Mouse (Mus musculus) intestine, embryonic 16.5 days (tissue): ENCODE results near the gene Ccdc73. TPM values are rescaled to one million over a fixed set of nuclear protein-coding genes. Genes with fewer than 3 reads are reported as not detected.

Experiments
- ATAC-seq: fragments of 200-750 bp; cut with Nextera tagmentation; 2 replicates; pipeline ENCODE4 v1.8.0; 2017; ENCODE audit warnings: moderate TSS enrichment, moderate library complexity
- H3K27ac ChIP-seq: fragments of 300-500 bp; sonication (generic); 2 replicates; pipeline ENCODE4 v1.5.1; 2014; ENCODE audit warnings: mild to moderate bottlenecking, low read length
- H3K27me3 ChIP-seq: fragments of 300-500 bp; sonication (generic); replicated peaks from 2 replicates; pipeline ENCODE4 v1.6.1; 2014; ENCODE audit warnings: low read length, control low read depth, mixed read lengths; ENCODE audit not compliant: control insufficient read depth, insufficient read depth
- H3K36me3 ChIP-seq: fragments of 300-500 bp; sonication (generic); 2 replicates; pipeline ENCODE4 v1.6.1; 2014; ENCODE audit warnings: low read length, control low read depth; ENCODE audit not compliant: control insufficient read depth, insufficient read depth
- H3K4me1 ChIP-seq: fragments of 300-500 bp; sonication (generic); 2 replicates; pipeline ENCODE4 v1.6.1; 2014; ENCODE audit warnings: low read length, control low read depth, mixed read lengths; ENCODE audit not compliant: control insufficient read depth, insufficient read depth
- H3K4me2 ChIP-seq: fragments of 300-500 bp; sonication (generic); 2 replicates; pipeline ENCODE4 v1.6.1; 2014; ENCODE audit warnings: low read depth, low read length, control low read depth
- H3K4me3 ChIP-seq: fragments of 300-500 bp; sonication (generic); 2 replicates; pipeline ENCODE4 v1.5.1; 2014; ENCODE audit warnings: mild to moderate bottlenecking, low read length
- H3K9ac ChIP-seq: fragments of 300-500 bp; sonication (generic); 2 replicates; pipeline ENCODE4 v1.6.1; 2014; ENCODE audit warnings: low read depth, low read length
- H3K9me3 ChIP-seq: fragments of 300-500 bp; sonication (generic); 2 replicates; pipeline ENCODE4 v1.6.1; 2016; ENCODE audit warnings: low read length, control low read depth; ENCODE audit not compliant: control insufficient read depth
- WGBS: fragments of 180-500 bp; shearing (Covaris S2); extraction: QIAGEN DNeasy Blood & Tissue Kit; methylation state at CpG from one replicate; pipeline ENCODE4 v1.1.7; 2014; 5-methylcytosine and 5-hydroxymethylcytosine counted together
- polyA plus RNA-seq: library from polyadenylated mRNA; unstranded; fragments of >200 nt; fragmentation: Nextera tagmentation; extraction: Ambion mirVana; gene quantifications from 2 replicates; pipeline ENCODE4 v1.2.1, GENCODE M21; 2015

Gene Ccdc73
- polyA plus RNA-seq, 1 experiment from 2014 or later: 6.0 TPM

GRCm38 (mm10) chr2:105055529-105055928 lies 187.9 kb downstream of the Ccdc73 start:
- peak; percentile 91 for ATAC-seq
- 51% methylated on average over 1 of the region's 1 CpGs for WGBS
- H3K4me1 ChIP-seq: peaks cover 4% of the 10 kb centered on the region; the same call in 1 of the 2 replicates

DNA sequence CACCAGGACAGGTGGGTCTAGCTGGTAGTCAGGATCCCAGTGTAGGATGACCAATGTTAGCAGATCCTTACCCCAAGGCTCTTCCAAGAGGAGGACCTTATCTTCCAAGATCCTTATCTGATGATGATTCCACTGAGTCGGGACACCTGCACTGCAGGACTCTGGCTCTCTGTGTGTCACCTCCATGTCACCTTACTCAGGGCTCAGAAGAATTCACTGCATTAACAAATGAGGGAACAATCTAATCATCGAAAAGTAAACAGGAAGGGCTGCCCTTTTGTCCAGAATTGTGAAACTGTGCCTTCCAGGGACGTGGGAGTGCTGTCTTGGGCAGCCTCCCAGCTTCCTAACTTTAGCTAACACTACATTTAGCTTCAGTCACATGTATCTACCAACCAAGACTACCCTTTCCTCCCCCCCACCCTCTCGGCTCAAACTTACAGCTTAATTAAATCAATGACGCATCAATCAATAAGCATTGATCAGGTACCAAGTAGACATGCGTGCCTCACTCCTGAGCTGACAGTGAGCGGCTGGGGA lies 191.0 kb downstream of the Ccdc73 start:
- Histone ChIP-seq H3K9me3 (no peaks in the 10 kb centered on the region), H3K27ac (no peak overlapping the region), H3K9ac (no peak overlapping the region), H3K4me3 (no peak overlapping the region), H3K4me1 (peaks cover 4% of the 10 kb centered on the region; the same call in 1 of the 2 replicates), H3K4me2 (no peak overlapping the region), H3K36me3 (no peaks in the 10 kb centered on the region), H3K27me3 (no peaks in the 10 kb centered on the region)
- ATAC-seq: no peak
- 60% methylated on average over 7 of the region's 7 CpGs for WGBS

More at GRCm38 (mm10) chr2:105055529-105055928, 187.9 kb downstream of the Ccdc73 start:
- no peak overlapping the region for H3K4me2 ChIP-seq
- H3K27me3 ChIP-seq: no peaks in the 10 kb centered on the region
- no peak overlapping the region for H3K27ac ChIP-seq
- H3K9ac ChIP-seq: no peak overlapping the region
- no peaks in the 10 kb centered on the region for H3K9me3 ChIP-seq
- no peaks in the 10 kb centered on the region for H3K36me3 ChIP-seq
- no peak overlapping the region for H3K4me3 ChIP-seq

- no peak for ATAC-seq
- 48% methylated on average over 7 of the region's 7 CpGs for WGBS
Observed at GRCm38 (mm10) chr2:105062741-105063372, 195.3 kb downstream of the Ccdc73 start.

More at GRCm38 (mm10) chr2:105062741-105063372, 195.3 kb downstream of the Ccdc73 start:
- no peak overlapping the region for H3K4me3 ChIP-seq
- no peaks in the 10 kb centered on the region for H3K9me3 ChIP-seq
- H3K27me3 ChIP-seq: no peaks in the 10 kb centered on the region
- no peaks in the 10 kb centered on the region for H3K36me3 ChIP-seq
- H3K4me1 ChIP-seq: no peaks in the 10 kb centered on the region
- H3K4me2 ChIP-seq: no peak overlapping the region
- H3K9ac ChIP-seq: no peak overlapping the region
- H3K27ac ChIP-seq: no peak overlapping the region

Other genes starting within 250 kb of the Ccdc73 start
- gene Tcp11l1, start 155.6 kb upstream of the Ccdc73 start, polyA plus RNA-seq: 21.8 and 24.5 TPM in 2 replicates
- not detected in 2 replicates for gene Pin1rt1, start 151.4 kb upstream of the Ccdc73 start, polyA plus RNA-seq
- 44.7 and 46.7 TPM in 2 replicates for gene Depdc7, start 124.9 kb upstream of the Ccdc73 start, polyA plus RNA-seq
- 4.5 and 4.9 TPM in 2 replicates for gene Qser1, start 51.0 kb upstream of the Ccdc73 start, polyA plus RNA-seq
- gene Prrg4, start 17.9 kb upstream of the Ccdc73 start, polyA plus RNA-seq: 1.8 and 2.2 TPM in 2 replicates
- gene Eif3m, start 149.3 kb downstream of the Ccdc73 start, polyA plus RNA-seq: 199 and 227 TPM in 2 replicates
- not detected in 2 replicates for gene Gm11060, start 224.2 kb downstream of the Ccdc73 start, polyA plus RNA-seq